Mouse (Mus musculus) adrenal gland, postnatal 36 days (tissue): ENCODE measurements around the gene Vmn1r185. TPM values are rescaled to one million over a fixed set of nuclear protein-coding genes. Genes with fewer than 3 reads are reported as not detected.
"Not testable (repeated sequence)": the region's sequence is repeated elsewhere in the genome, so short reads cannot be mapped to it uniquely, and the experiment has no call there.

Experiments
- DNase-seq, 2 experiments: peaks; one replicate each; pipeline ENCODE4 v3.0.0; 2021; ENCODE audit warnings: mixed read lengths in 1 of 2
- long read RNA-seq, 2 experiments: library from polyadenylated mRNA; stranded (forward); transcript quantifications; one replicate each; pipeline ENCODE4 v2.0.0; 2021; ENCODE audit warnings: borderline sequencing depth in 2 of 2
- total RNA-seq, 2 experiments: library from RNA; stranded (reverse); gene quantifications; 2 replicates each; pipeline ENCODE4 v1.2.3; 2021

Vmn1r185 gene
- not detected for total RNA-seq
- long read RNA-seq, experiment 1: 0 reads
- long read RNA-seq, experiment 2: 0 reads

DNA sequence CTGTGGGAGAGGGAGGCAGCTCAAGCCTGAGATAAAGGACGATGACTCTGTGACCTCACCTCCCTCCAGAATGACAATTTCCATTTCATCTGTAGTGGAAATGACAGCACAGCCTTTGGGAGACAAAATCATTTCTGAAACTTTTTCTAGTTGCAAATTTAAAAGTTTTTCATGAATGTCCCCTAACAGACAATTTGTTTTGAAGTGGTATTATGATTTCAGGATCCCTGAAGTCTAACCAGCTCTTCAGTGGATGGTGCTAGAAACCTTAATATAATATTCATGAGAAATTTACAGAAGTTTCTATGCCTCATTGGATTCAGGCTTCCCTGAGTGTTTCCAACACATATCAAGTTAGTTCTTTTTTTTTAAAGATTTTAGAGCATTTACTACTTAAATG lies at the start of gene Vmn1r185:
TSS of gene Vmn1r185 (minus strand) at position 101 of the 400 bp plus-strand sequence.
- not testable (repeated sequence) for DNase-seq

DNA sequence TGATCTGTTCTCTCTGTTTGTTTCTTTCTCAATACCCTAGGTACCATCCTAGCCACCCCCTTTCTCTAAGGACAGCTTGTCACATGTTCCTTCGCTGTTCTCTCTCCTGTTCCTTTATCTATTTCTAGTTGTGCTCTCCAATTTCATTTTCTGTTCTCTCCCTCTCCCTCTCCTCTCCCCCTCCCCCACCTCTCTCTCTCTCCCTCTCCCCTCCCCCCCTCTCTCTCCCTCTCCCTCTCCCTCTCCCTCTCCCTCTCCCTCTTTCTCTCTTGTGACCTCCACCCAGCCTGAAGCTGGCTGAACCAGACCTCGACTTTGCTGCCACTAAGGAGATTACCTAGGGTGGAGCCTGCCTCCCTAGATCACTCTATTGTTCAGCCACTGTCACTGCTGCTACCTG lies 49.2 kb upstream of the Vmn1r185 start:
- not testable (repeated sequence) for DNase-seq

DNA sequence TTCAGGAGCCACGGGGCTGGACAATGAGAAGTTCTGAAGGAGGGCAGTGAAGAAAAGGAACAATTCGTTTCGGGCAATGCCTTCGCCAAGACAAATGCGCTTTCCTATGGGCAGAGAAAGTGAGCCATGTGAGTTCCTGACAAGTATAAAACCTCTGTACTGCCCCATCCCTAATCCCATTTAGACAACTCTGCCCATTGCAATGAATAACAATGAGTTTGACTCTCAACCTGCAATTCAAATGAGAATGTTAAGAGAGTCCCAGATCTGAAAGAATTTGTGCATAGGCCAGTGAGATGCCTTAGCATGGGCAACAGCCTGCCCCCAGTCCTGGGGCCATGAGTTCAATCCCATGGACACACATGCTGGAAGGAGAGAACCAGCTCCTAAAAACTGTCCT lies 47.7 kb upstream of the Vmn1r185 start:
- no peak for DNase-seq

DNA sequence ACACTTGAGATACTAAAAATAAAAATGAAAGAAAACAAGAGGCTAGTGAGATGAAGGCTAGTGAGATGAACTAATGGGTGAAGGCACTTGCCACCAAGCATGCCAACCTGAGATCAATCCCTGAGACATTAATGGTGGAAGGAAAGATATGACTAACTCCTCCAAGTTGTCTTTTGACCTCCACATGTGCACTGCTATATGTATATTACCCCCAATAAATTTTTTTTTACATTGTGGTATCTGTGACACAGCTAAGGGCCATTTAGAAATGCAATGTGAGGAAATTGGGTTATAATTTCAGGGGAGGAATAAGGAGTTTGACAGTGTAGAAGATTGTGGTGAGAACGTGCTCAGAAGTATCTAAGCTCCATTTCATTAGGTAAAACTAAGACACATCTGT lies 28.5 kb downstream of the Vmn1r185 start:
- DNase-seq: no peak

DNA sequence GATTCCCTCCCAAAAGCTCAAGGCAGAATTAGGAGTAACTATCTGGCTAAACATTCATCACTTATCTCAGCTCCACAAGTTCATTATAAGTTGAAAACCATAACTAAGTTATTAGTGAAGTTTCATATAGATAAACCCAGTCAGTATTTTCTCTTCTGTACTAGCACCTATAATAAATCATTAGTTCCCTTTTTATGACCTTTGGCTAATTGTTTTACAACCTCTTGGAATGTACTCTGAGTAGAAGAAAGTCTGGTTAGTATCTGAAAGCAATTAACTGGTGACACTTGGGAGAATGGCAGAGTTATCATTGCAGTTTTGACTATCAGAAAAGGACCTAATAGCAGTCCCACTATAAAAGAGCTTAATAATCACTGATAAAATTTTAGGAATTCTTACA lies 29.2 kb downstream of the Vmn1r185 start:
- no peak for DNase-seq

Other genes with a start within 250 kb of the Vmn1r185 start
- not detected for gene Nlrp9c, start 214.8 kb downstream of the Vmn1r185 start, total RNA-seq
- not detected for gene Nlrp4a, start 183.4 kb downstream of the Vmn1r185 start, total RNA-seq
- not detected for gene Nlrp9a, start 83.4 kb downstream of the Vmn1r185 start, total RNA-seq
- not detected for gene Cyp2b23, start 68.0 kb upstream of the Vmn1r185 start, total RNA-seq
- not detected for gene Cyp2b19, start 138.7 kb upstream of the Vmn1r185 start, total RNA-seq
- gene Cyp2g1, start 190.4 kb upstream of the Vmn1r185 start, total RNA-seq: not detected
- under 1 TPM in 1 of 2 experiments, not detected in 1; 0.20 TPM for gene Cyp2a5, start 216.8 kb upstream of the Vmn1r185 start, total RNA-seq